Mouse (Mus musculus) cerebellum, adult 8-10 months (tissue): Measurements from ENCODE around the gene L3mbtl4.
A peak's percentile ranks its signal among the peaks of the same experiment; 100 is the strongest.
"Not testable (repeated sequence)": the region's sequence is repeated elsewhere in the genome, so short reads cannot be mapped to it uniquely, and the experiment has no call there.

Experiments
- DNase-seq: peaks from one replicate; pipeline ENCODE4 v3.0.0; 2022

L3mbtl4 gene

GRCm38 (mm10) chr17:68405993-68406392, 132.4 kb downstream of the L3mbtl4 start:
- DNase-seq: no peak

DNA sequence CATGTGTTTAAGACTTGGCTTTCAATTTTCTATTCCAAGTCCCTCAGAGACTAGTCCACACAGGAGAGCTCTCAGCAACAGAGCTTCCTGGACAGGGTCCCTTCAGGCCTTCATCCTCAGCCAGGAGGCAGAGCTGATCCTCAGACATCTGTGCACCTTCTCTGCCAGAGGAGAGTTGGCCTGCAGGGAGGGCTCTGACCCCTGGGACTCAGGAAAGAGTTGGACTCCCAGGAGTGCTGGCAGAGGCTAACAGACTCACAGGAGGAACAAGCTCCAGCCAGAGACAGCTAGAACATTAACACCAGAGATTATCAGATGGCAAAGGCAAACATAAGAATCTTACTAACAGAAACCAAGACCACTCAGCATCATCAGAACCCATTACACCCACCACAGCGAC, 133.5 kb downstream of the L3mbtl4 start:
- DNase-seq: not testable (repeated sequence)

DNA sequence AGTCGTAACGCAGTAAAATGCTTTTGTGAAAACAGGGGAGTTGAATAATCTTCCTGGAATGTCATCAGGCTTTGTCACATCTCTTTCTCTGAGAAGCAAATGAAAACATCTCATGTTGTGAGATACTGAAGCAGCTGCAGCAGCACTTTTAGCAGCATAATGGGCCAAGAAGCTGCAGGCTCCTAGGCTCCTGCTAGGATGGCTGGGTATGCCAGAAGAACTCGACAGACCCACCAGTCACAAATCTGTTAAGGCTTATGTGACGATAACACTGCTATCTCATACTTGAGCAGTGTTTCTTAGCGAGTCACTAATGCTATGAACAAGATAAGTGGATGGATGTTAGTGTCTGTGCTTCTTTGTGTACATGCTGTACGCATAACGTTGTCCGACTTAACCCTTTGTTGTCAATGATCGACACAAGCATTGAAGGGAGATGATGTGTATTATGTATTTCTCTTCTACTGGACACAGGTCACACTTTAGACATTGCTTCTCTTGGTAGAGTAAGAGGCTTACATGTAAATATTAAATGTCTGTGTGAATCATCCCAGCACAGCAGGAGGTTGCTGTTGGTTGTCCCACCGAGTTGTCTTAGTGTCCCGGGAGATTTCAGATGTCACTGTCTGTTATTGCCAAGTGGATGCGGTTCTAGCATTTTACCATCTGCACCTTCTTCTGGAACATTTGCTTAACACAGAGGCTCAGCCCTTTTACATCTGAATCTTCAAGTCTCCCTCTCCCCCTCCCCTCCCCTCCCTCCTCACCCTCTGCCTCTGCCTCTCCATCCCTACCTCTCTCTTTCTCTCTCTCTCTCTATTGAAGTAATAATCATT, 149.3 kb downstream of the L3mbtl4 start:
- DNase-seq: no peak

DNA sequence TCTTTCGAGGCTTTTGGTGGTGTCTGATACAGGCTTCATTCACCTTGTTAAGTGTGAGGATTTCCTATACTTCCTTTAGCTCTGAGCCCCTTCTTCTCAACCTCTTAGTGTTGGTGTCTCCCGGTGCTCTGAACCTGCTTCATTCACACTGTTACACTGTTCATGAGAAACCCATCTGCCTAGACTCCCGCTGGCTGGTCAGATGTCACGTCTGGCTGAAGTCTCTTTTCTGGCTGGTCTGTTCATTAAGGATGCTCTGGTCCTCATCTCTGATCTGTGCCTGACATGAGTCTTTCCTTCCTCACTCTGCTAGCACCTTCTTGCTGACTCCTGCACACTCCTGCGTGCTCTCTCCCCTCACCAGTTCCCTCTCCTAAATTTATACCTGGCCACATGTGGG, 160.0 kb downstream of the L3mbtl4 start:
- DNase-seq: no peak

DNA sequence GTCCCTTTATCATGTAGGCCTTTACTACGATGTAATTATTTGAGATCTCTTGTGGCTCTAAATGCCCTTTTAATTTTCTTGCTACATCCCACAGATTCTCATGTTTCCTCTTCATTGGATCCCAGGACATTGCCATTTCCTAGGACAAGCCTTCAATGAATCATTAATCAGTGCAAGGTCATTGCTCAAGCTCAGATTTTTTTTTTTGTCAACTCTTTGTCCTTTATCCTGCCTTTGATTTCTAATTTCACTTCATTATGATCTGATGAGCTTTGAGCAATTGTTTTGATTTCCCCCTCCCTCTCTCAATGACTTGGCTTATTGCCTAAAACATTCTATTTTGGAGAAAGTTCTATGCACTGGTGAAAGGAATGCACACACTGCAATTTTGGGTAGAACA, 177.3 kb downstream of the L3mbtl4 start:
- no peak for DNase-seq

DNA sequence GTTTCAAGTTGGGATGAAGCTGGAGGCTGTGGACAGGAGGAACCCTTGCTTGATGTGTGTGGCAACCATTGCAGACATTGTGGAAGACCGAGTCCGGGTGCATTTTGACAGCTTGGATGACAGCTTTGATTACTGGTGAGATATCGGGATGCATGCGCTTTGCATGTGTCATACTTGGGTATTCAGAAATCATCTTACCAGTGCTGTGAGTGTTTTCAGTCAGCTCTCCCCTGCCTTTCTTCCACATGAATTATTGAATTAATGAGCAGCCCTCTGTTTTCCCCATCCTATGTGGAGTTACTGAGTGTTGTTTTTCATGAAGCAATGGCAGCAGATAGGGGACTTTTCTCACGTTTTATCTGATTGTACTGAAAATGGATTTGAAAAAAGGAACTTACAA, 187.9 kb downstream of the L3mbtl4 start:
- DNase-seq: no peak

- DNase-seq: no peak
Observed at GRCm38 (mm10) chr17:68467311-68467710, 193.7 kb downstream of the L3mbtl4 start.

- no peak for DNase-seq
Observed at GRCm38 (mm10) chr17:68490065-68490691, 216.6 kb downstream of the L3mbtl4 start.

GRCm38 (mm10) chr17:68492231-68492630, 218.6 kb downstream of the L3mbtl4 start:
- DNase-seq: no peak

DNA sequence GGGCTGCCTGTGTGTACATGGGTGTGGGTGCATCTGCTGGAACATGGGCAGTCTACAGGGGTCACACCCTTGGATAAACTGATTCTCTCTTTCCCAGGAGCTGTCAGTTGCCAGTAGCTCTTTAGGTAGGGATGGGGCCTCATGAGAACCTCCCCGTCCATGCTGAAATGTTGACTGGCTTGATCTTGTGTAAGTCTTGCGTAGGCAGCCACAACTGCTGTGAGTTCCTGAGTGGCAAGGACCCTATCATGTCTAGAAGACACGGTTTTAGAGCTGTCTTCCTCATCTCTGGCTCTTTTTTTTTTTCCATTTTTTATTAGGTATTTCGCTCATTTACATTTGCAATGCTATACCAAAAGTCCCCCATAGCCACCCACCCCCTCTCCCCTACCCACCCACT, 229.4 kb downstream of the L3mbtl4 start:
- DNase-seq: not testable (repeated sequence)

- peak; percentile 5 for DNase-seq
Observed at GRCm38 (mm10) chr17:68559698-68560097, 286.1 kb downstream of the L3mbtl4 start.

DNA sequence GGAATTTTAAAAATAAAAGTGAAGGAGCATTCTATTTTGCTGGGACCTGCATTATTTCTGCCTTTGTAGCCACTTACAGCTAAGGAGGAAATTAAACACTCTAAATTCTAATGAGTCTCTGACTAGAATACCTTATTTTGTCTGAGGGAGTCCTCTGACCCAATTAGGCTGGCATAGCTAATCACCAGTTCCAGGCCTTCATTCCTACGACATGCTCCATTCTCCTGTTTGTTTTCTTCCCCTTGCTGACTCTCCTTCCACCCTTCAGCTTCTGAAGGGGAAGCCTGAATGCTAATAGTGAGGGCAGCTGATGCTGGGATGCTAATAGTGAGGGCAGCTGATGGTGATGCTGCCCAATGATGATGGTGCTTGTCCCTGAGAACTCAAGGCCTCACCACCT, 286.7 kb downstream of the L3mbtl4 start:
- DNase-seq: no peak

DNA sequence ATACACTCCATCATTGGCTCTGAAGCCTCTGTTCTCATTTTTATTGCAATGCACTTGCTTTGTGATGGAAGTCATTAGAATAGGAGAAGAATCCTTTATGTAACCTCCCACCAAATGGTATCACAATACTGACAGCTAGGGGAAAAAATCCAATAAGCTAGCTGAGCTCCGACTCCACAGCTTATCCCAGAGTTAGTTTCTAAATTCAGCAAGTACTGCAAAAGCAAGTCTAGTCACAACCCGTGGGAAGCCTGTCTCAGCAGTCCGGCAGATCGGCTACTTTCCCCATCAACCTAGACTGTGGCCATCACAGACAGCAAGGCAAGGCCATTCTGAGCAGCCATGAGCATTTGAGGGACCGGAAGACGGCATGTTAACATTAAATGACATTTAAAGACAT, 298.2 kb downstream of the L3mbtl4 start:
- no peak for DNase-seq

DNA sequence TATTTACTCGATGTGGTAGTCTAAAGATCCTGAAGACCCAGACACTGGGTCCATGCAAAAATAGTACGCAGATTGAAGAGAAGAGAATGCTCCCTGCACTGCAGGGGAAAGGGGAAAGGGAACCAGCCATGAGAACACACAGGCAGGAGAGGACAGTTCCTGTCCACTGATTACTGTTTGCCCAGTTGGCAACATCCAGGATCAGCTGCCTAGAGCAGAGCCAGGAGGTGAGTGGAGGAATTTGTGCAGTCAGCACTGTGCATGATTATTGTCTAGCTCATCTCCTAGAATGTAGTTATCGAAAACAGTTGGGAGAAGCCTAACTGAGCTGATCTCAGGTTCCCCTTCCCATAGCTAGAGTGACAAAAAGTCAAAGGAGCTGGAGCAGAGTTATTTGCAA, 311.6 kb downstream of the L3mbtl4 start:
- DNase-seq: no peak

DNA sequence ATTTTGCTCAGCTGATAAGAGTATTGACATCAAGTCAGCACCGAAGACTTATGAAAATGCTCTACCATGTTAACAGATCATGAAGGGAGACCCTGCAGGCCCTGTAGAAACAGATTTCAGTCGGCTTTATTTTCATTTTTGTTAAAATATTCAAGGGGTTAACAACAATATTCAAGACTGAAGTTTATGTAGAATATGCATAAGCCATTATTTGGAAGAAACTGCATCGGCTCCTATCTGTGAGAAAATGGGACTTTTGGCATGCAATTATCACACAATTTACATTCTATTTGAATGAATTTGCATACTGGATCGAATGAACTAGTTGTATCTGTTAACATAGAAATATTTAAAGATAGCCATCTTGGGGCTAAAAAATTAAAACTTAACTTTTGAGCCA, 318.0 kb downstream of the L3mbtl4 start:
- no peak for DNase-seq

DNA sequence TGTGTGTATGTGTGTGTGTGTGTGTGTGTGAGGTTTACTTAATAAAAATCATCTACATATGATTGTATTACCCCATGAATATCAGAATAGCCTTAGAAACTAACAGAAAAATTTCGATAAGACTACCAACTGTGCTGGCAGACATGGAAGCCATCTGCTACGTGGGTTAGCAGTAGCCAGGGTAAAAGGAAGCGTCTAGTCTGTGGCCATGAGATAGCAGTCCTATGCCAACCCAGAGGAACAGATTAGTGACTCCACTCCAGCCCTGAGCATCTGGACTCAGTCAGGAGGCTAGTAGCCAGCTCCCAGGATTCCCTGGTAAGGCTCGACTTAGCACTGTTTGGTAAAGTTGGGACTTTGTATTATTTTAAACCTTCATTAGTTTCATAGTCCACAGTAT, 329.1 kb downstream of the L3mbtl4 start:
- no peak for DNase-seq

DNA sequence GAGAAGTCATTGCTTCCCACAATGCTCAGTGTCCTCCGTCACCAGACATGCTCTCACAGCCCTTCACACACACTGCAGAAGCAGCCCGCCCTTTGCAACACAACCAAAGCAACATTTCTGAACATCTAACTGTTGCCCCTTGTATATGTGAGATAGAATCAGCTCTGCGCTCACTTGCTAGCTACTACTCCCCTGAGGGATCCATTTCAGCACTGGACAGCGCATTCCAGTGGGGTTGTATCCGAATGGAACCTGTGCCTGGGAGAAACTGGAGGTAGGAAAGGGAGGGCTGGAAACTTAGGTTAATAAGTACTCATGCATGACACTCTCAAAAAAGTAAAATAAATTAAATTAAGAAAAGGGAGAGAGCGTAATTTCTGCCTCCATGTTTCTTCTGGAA, 334.1 kb downstream of the L3mbtl4 start:
- no peak for DNase-seq

GRCm38 (mm10) chr17:68611247-68611646, 337.6 kb downstream of the L3mbtl4 start:
- no peak for DNase-seq

- no peak for DNase-seq
Observed at GRCm38 (mm10) chr17:68625281-68625680, 351.7 kb downstream of the L3mbtl4 start.

DNA sequence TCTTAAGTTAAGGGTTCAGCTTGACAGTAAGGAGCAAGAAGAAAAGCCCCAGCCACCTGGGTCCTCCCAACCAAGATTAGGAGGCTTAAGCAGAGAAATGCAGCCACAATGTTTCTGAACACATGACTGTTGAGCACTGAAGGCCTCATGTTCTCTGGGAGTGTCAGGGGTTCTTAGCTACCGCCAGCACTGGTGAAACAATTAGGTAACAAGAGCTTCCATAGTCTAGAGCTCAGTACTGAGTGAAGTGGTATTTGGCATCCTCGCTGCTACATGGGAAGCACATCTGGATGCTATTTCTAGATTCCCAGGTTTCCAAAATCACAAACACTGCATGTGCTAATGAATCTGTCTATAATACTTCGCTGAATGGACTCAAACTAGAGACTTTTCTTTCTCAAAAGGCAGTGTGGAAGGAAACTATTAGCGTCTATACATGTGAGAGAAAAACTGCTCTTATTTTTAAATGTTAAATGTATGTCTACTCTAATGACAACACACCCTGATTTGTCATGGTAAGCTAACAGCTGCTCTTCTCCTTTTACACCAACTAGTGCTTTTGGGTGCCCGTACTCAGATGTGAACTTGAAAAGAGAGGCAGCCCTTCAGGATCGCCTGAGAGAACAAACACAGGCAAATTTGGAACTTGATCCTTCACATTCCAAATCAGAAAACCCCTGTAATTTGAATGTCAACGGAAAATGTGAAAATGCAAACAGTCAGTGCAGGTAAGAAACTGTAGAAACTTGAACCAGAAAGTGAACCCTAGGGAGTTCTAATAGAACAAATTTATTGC, 356.2 kb downstream of the L3mbtl4 start:
- no peak for DNase-seq

DNA sequence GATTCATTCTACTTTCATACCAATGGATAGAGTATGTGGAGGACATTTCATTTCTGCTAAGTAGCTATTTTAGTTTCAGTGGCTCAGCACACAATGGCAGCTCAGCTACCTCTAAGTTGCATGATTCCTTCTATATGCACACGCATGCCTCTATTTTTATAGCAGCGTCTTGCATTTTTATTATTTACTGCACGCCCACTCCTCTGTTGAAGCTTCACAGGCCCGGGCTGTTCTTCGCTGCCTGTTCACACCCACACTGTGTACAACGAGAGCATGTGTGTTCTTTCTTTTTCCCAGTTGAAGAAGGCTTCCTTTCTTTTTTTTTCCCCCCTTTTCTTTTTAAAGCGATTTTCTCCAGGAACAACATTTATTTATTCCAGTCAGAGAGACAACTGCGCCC, 357.8 kb downstream of the L3mbtl4 start:
- no peak for DNase-seq

GRCm38 (mm10) chr17:68640187-68640586, 366.6 kb downstream of the L3mbtl4 start:
- no peak for DNase-seq

GRCm38 (mm10) chr17:68642521-68643088, 369.0 kb downstream of the L3mbtl4 start:
- DNase-seq: no peak
